In the genomic region with DNA sequence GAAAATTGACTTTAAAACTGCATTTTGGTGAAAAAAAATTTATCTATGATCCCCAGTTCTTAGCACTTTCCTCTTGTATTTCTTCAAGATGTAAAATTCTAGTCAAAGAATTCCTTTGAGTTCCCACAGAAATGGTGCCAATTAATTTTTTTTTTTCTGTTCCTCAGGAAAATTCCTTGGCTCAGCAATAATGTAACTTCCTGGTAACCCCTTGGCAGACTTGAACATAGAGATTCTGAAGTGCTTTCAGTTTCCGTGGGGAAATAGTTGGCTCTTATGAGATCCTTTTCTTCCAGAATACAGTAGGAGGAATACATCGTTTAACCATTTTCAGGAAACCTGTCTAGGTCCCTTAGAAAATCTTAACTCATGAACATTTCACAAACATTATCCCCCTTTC, we compare ENCODE assay signal across 18 mouse cellular contexts.
DNase-seq lines count a peak whose midpoint lies in the region; ATAC-seq and TF ChIP-seq lines count a peak whose summit lies in the region.
"Had no signal": no experiment of that assay in that cellular context is flagged by ENCODE, and none has a peak within 500 bp of the region (broad histone marks: within the 10 kb centered on the region; RNA-seq: fewer than 3 reads in every experiment).

No protein-coding gene starts in this region.

- no peak for ATAC-seq in forebrain, embryonic 14.5 days
- ATAC-seq in forebrain, embryonic 16.5 days, result no peak
- ATAC-seq in kidney, postnatal 0 days (replicated peaks; ENCODE audit: low FRiP score, low read depth), result no peak
- ATAC-seq in kidney, embryonic 14.5 days (ENCODE audit: low FRiP score, low TSS enrichment), result no peak
- ATAC-seq: liver, postnatal 0 days had no signal

- H3K9ac ChIP-seq in forebrain, embryonic 14.5 days (ENCODE audit: low read length), result no peak overlapping the region
- H3K9ac ChIP-seq in forebrain, embryonic 16.5 days (replicated peaks; ENCODE audit: low read depth, low read length), result no peak overlapping the region
- no peak overlapping the region for H3K9ac ChIP-seq in kidney, postnatal 0 days (ENCODE audit: low read depth, low read length)
- no peak overlapping the region for H3K9ac ChIP-seq in kidney, embryonic 14.5 days (ENCODE audit: low read depth, low read length)
- H3K9ac ChIP-seq: embryonic facial prominence, embryonic 12.5 days; heart, embryonic 12.5 days; limb, embryonic 15.5 days; liver, postnatal 0 days had no signal

- H3K4me2 ChIP-seq in forebrain, embryonic 14.5 days (ENCODE audit: low read length), result no peak overlapping the region
- H3K4me2 ChIP-seq in forebrain, embryonic 16.5 days (ENCODE audit: low read length), result no peak overlapping the region
- no peak overlapping the region for H3K4me2 ChIP-seq in kidney, postnatal 0 days (ENCODE audit: low read length)
- no peak overlapping the region for H3K4me2 ChIP-seq in kidney, embryonic 14.5 days (replicated peaks; ENCODE audit: low read depth, low read length)
- H3K4me2 ChIP-seq: embryonic facial prominence, embryonic 12.5 days; heart, embryonic 12.5 days; limb, embryonic 15.5 days had no signal

- H3K27ac ChIP-seq in forebrain, embryonic 14.5 days (ENCODE audit: low read depth, low read length), result no peak overlapping the region
- H3K27ac ChIP-seq in forebrain, embryonic 16.5 days (ENCODE audit: low read length), result no peak overlapping the region
- H3K27ac ChIP-seq in kidney, postnatal 0 days, result no peak overlapping the region
- no peak overlapping the region for H3K27ac ChIP-seq in kidney, embryonic 14.5 days (ENCODE audit: low read depth, low read length)
- H3K27ac ChIP-seq: embryonic facial prominence, embryonic 12.5 days; forebrain, embryonic 10.5 days; gastrocnemius, adult 2 months; limb, embryonic 15.5 days had no signal

- DNase-seq in forebrain, embryonic 14.5 days (ENCODE audit: low spot score), result peak; percentile 11
- peak; percentile 43 for DNase-seq in kidney, postnatal 0 days (ENCODE audit: low spot score)
- DNase-seq in lung, postnatal 36 days, result peak; percentile 4
- DNase-seq in lung, postnatal 10 days, result no peak
- no peak for DNase-seq in urinary bladder, postnatal 10 days (ENCODE audit: low spot score)
- DNase-seq: cerebellum, adult 9-10 months; gastrocnemius, adult 2 months; kidney, adult 18-20 months; liver, postnatal 0 days; midbrain, embryonic 14.5 days; thymus, postnatal 14 days had no signal

- no peak for TF ChIP-seq CTCF in kidney, postnatal 0 days (IDR thresholded peaks at IDR 0.05; ENCODE audit: low read depth)

- no peaks in the 10 kb centered on the region for H3K4me1 ChIP-seq in forebrain, embryonic 14.5 days (ENCODE audit: control insufficient read depth, insufficient read depth, low read length)
- H3K4me1 ChIP-seq in forebrain, embryonic 16.5 days (replicated peaks; ENCODE audit: control insufficient read depth, insufficient read depth, low read length), result no peaks in the 10 kb centered on the region
- H3K4me1 ChIP-seq in kidney, postnatal 0 days (replicated peaks; ENCODE audit: insufficient read depth, low read length), result no peaks in the 10 kb centered on the region
- no peaks in the 10 kb centered on the region for H3K4me1 ChIP-seq in kidney, embryonic 14.5 days (ENCODE audit: control insufficient read depth, insufficient read depth, low read length)
- H3K4me1 ChIP-seq: embryonic facial prominence, embryonic 12.5 days; forebrain, embryonic 10.5 days; heart, embryonic 12.5 days had no signal

- 67% methylated on average over 2 of the region's 2 CpGs for WGBS in forebrain, embryonic 14.5 days
- WGBS in forebrain, embryonic 16.5 days, result 49% methylated on average over 2 of the region's 2 CpGs
- WGBS in kidney, postnatal 0 days, result 61% methylated on average over 2 of the region's 2 CpGs
- 88% methylated on average over 2 of the region's 2 CpGs for WGBS in kidney, embryonic 14.5 days

- H3K36me3 ChIP-seq in forebrain, embryonic 14.5 days (ENCODE audit: control insufficient read depth, insufficient read depth, low read length), result no peaks in the 10 kb centered on the region
- H3K36me3 ChIP-seq in forebrain, embryonic 16.5 days (ENCODE audit: control insufficient read depth, insufficient read depth), result no peaks in the 10 kb centered on the region
- H3K36me3 ChIP-seq in kidney, postnatal 0 days (ENCODE audit: insufficient read depth, low read length), result no peaks in the 10 kb centered on the region
- no peaks in the 10 kb centered on the region for H3K36me3 ChIP-seq in kidney, embryonic 14.5 days (ENCODE audit: control insufficient read depth, insufficient read depth, low read length)
- H3K36me3 ChIP-seq: embryonic facial prominence, embryonic 12.5 days; forebrain, embryonic 10.5 days; heart, embryonic 12.5 days; limb, embryonic 15.5 days had no signal

- H3K9me3 ChIP-seq in forebrain, embryonic 14.5 days (replicated peaks; ENCODE audit: control insufficient read depth, low read length), result no peaks in the 10 kb centered on the region
- H3K9me3 ChIP-seq in forebrain, embryonic 16.5 days (ENCODE audit: control insufficient read depth, low read length), result no peaks in the 10 kb centered on the region
- no peaks in the 10 kb centered on the region for H3K9me3 ChIP-seq in kidney, postnatal 0 days (replicated peaks; ENCODE audit: low read length)
- H3K9me3 ChIP-seq in kidney, embryonic 14.5 days (ENCODE audit: control insufficient read depth, low read length), result no peaks in the 10 kb centered on the region
- H3K9me3 ChIP-seq: embryonic facial prominence, embryonic 12.5 days; forebrain, embryonic 10.5 days; limb, embryonic 15.5 days had no signal

- no peak overlapping the region for H3K4me3 ChIP-seq in forebrain, embryonic 14.5 days (ENCODE audit: low read depth, low read length)
- H3K4me3 ChIP-seq in forebrain, embryonic 16.5 days (replicated peaks; ENCODE audit: low read length), result no peak overlapping the region
- H3K4me3 ChIP-seq in kidney, postnatal 0 days (replicated peaks; ENCODE audit: low read depth, low read length), result no peak overlapping the region
- no peak overlapping the region for H3K4me3 ChIP-seq in kidney, embryonic 14.5 days (ENCODE audit: low read length)
- H3K4me3 ChIP-seq: embryonic facial prominence, embryonic 12.5 days; forebrain, embryonic 10.5 days; gastrocnemius, adult 2 months; heart, embryonic 12.5 days; limb, embryonic 15.5 days; myocyte had no signal

- no peaks in the 10 kb centered on the region for H3K27me3 ChIP-seq in forebrain, embryonic 14.5 days (replicated peaks; ENCODE audit: control insufficient read depth, insufficient read depth, low read length)
- no peaks in the 10 kb centered on the region for H3K27me3 ChIP-seq in forebrain, embryonic 16.5 days (replicated peaks; ENCODE audit: control insufficient read depth, insufficient read depth, low read length)
- no peaks in the 10 kb centered on the region for H3K27me3 ChIP-seq in kidney, postnatal 0 days (ENCODE audit: insufficient read depth, low read length)
- no peaks in the 10 kb centered on the region for H3K27me3 ChIP-seq in kidney, embryonic 14.5 days (ENCODE audit: control insufficient read depth, insufficient read depth, low read length)
- H3K27me3 ChIP-seq: embryonic facial prominence, embryonic 12.5 days; heart, embryonic 12.5 days; limb, embryonic 15.5 days had no signal

Comparison
In these comparisons a context has a peak if more than half of its experiments do, and no peak if none do; other contexts are left out.
1. DNase-seq: peak in forebrain, embryonic 14.5 days (single experiment), kidney, postnatal 0 days (single experiment) and lung, postnatal 36 days (single experiment); none in lung, postnatal 10 days (single experiment) and urinary bladder, postnatal 10 days (single experiment).